Mouse (Mus musculus) bone marrow macrophage, adult 2 months (primary cell): ENCODE data around the gene Ptgir.

ENCODE experiments used
- CTCF ChIP-seq: IDR thresholded peaks from 2 replicates; pipeline ENCODE4 v1.5.1; 2012; ENCODE audit warnings: low read depth, mild to moderate bottlenecking, low read length, moderate library complexity
- POLR2A ChIP-seq: IDR thresholded peaks from 2 replicates; pipeline ENCODE4 v1.6.1; 2012; ENCODE audit warnings: mild to moderate bottlenecking, low read depth, low read length, borderline replicate concordance

- TF ChIP-seq CTCF (no peak), POLR2A (no peak)
These were observed 2.8 kb upstream of the Ptgir start for GRCm38 (mm10) chr7:16903439-16903955.
